Mouse (Mus musculus): Measurements from ENCODE around the gene Nicn1.
A peak's percentile ranks its signal among the peaks of the same experiment; 100 is the strongest.
"Not testable (repeated sequence)": the region's sequence is repeated elsewhere in the genome, so short reads cannot be mapped to it uniquely, and the experiment has no call there.

The Nicn1 gene

GRCm38 (mm10) chr9:108290016-108290750 is at the start of gene Nicn1:
Gene Nicn1, plus strand, starts transcription at chr9:108290429.
- peak; percentile 86 for DNase-seq (ENCODE audit: low read depth, low spot score)

- DNase-seq (ENCODE audit: low read depth, low spot score) = no peak
Observed at GRCm38 (mm10) chr9:108244540-108244939, 45.7 kb upstream of the Nicn1 start.

GRCm38 (mm10) chr9:108244984-108245383 is 45.2 kb upstream of the Nicn1 start:
- no peak for DNase-seq (ENCODE audit: low read depth, low spot score)

- no peak for DNase-seq (ENCODE audit: low read depth, low spot score)
Observed at GRCm38 (mm10) chr9:108248957-108249356, 41.3 kb upstream of the Nicn1 start.

GRCm38 (mm10) chr9:108251877-108252276 is 38.4 kb upstream of the Nicn1 start:
- no peak for DNase-seq (ENCODE audit: low read depth, low spot score)

GRCm38 (mm10) chr9:108252766-108253165 is 37.5 kb upstream of the Nicn1 start:
- no peak for DNase-seq (ENCODE audit: low read depth, low spot score)

GRCm38 (mm10) chr9:108260526-108260925 is 29.7 kb upstream of the Nicn1 start:
- no peak for DNase-seq (ENCODE audit: low read depth, low spot score)

- DNase-seq (ENCODE audit: low read depth, low spot score) = no peak
Observed at GRCm38 (mm10) chr9:108261865-108262264, 28.4 kb upstream of the Nicn1 start.

- DNase-seq (ENCODE audit: low read depth, low spot score) = no peak
Observed at GRCm38 (mm10) chr9:108262494-108263049, 27.7 kb upstream of the Nicn1 start.

GRCm38 (mm10) chr9:108263131-108263681 is 27.0 kb upstream of the Nicn1 start:
- no peak for DNase-seq (ENCODE audit: low read depth, low spot score)

- peak; percentile 92 for DNase-seq (ENCODE audit: low read depth, low spot score)
Observed at GRCm38 (mm10) chr9:108263690-108264190, 26.5 kb upstream of the Nicn1 start, which contains the start of gene Dag1. Gene Dag1, minus strand, starts transcription at chr9:108263958.

GRCm38 (mm10) chr9:108264191-108264921 is 25.9 kb upstream of the Nicn1 start:
- DNase-seq (ENCODE audit: low read depth, low spot score) = no peak

GRCm38 (mm10) chr9:108266261-108266935 is 23.8 kb upstream of the Nicn1 start:
- no peak for DNase-seq (ENCODE audit: low read depth, low spot score)

GRCm38 (mm10) chr9:108267691-108268090 is 22.5 kb upstream of the Nicn1 start:
- no peak for DNase-seq (ENCODE audit: low read depth, low spot score)

- not testable (repeated sequence) for DNase-seq (ENCODE audit: low read depth, low spot score)
Observed at GRCm38 (mm10) chr9:108268701-108269100, 21.5 kb upstream of the Nicn1 start.

GRCm38 (mm10) chr9:108271941-108272340 is 18.3 kb upstream of the Nicn1 start:
- DNase-seq (ENCODE audit: low read depth, low spot score) = no peak

GRCm38 (mm10) chr9:108272691-108273090 is 17.5 kb upstream of the Nicn1 start:
- no peak for DNase-seq (ENCODE audit: low read depth, low spot score)

- DNase-seq (ENCODE audit: low read depth, low spot score) = no peak
Observed at GRCm38 (mm10) chr9:108273485-108273884, 16.7 kb upstream of the Nicn1 start.

GRCm38 (mm10) chr9:108274476-108275330 is 15.5 kb upstream of the Nicn1 start:
- no peak for DNase-seq (ENCODE audit: low read depth, low spot score)

- no peak for DNase-seq (ENCODE audit: low read depth, low spot score)
Observed at GRCm38 (mm10) chr9:108275331-108275659, 14.9 kb upstream of the Nicn1 start.
